Mouse (Mus musculus): ENCODE data around the gene Plekha3.

GRCm38 (mm10) chr2:76667200-76667599 is 7.9 kb upstream of the Plekha3 start:
- TF ChIP-seq JUND (conservative IDR thresholded peaks at IDR 0.05; ENCODE audit: low read depth, low read length) (no peak), ZC3H11A (IDR thresholded peaks at IDR 0.05; ENCODE audit: low read depth, low read length) (no peak), MAZ (IDR thresholded peaks at IDR 0.05; ENCODE audit: low read depth, low read length) (no peak), CTCF (conservative IDR thresholded peaks at IDR 0.05 in 1 of 2, IDR thresholded peaks at IDR 0.05 in 1 of 2; ENCODE audit: low read depth in 2 of 2, low read length in 2 of 2) (no peak), POLR2A (IDR thresholded peaks at IDR 0.05; ENCODE audit: low read depth, low read length) (no peak), TCF12 (IDR thresholded peaks at IDR 0.05; ENCODE audit: low read depth, low read length) (no peak), ZNF384 (IDR thresholded peaks at IDR 0.05; ENCODE audit: low read depth, low read length) (no peak), MAFK (IDR thresholded peaks at IDR 0.05; ENCODE audit: insufficient replicate concordance, low read length) (no peak), NELFE (IDR thresholded peaks at IDR 0.05; ENCODE audit: low read depth, low read length) (no peak), USF1 (IDR thresholded peaks at IDR 0.05; ENCODE audit: low read depth, low read length) (no peak), GABPA (IDR thresholded peaks at IDR 0.05; ENCODE audit: insufficient replicate concordance, low read depth, low read length) (no peak), EP300 (IDR thresholded peaks at IDR 0.05; ENCODE audit: low read length) (no peak), SIN3A (IDR thresholded peaks at IDR 0.05; ENCODE audit: low read length) (no peak), KAT2A (IDR thresholded peaks at IDR 0.05; ENCODE audit: insufficient replicate concordance, low read length) (no peak)
